Mouse (Mus musculus): ENCODE measurements around the gene Ccn5. TPM values are rescaled to one million over a fixed set of nuclear protein-coding genes. Genes with fewer than 3 reads are reported as not detected.

The Ccn5 gene
- total and polyA plus RNA-seq, 2 experiments from 2014 or later = 0.31 TPM; not detected in 1

DNA sequence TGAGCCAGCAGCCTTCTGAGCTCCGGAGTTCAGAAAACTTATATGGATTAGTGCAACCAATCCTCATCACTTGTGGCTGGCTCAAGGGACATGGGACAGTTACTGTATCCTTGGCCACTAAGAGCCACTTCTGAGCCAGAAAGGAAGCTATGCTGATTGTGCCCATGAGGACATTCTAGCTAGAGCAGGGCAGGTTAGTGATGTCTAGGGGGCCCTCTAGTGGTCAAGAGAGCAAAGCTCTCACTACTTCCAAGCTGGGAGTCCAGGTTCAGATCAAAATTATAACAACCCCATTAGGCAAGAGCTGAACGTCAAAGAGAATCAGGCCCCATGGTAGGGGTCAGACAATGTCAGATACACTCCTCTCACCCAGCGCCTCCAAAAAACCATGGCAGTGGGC, 33.0 kb upstream of the Ccn5 start:
- Histone ChIP-seq H3K4me2 (ENCODE audit: low read depth) (no peak overlapping the region), H3K27me3 (ENCODE audit: insufficient read depth, low read length) (no peaks in the 10 kb centered on the region), H3K4me1 (ENCODE audit: insufficient read depth) (no peaks in the 10 kb centered on the region), H3K9ac (no peak overlapping the region), H3K36me3 (ENCODE audit: insufficient read depth) (no peaks in the 10 kb centered on the region), H3K4me3 (ENCODE audit: low read depth, low read length) (no peak overlapping the region), H3K27ac (ENCODE audit: low read depth, low read length) (no peak overlapping the region), H3K9me3 (ENCODE audit: low read length) (no peaks in the 10 kb centered on the region)
- ATAC-seq = peak; percentile 56; the same call in 1 of the 2 replicates
- peak; percentile 63 for DNase-seq
- WGBS = 50% methylated on average over 3 of the region's 3 CpGs
- TF ChIP-seq CTCF (IDR thresholded peaks at IDR 0.05; ENCODE audit: low read depth) = peak; percentile 72

- peak; percentile 76 for TF ChIP-seq CTCF (IDR thresholded peaks at IDR 0.05; ENCODE audit: low read depth)
- H3K27me3 ChIP-seq (ENCODE audit: insufficient read depth, low read length) = no peaks in the 10 kb centered on the region
- H3K9me3 ChIP-seq (ENCODE audit: low read length) = no peaks in the 10 kb centered on the region
- H3K36me3 ChIP-seq (ENCODE audit: insufficient read depth) = no peaks in the 10 kb centered on the region
- 79% methylated on average over 4 of the region's 4 CpGs for WGBS
- H3K4me3 ChIP-seq (ENCODE audit: low read depth, low read length) = no peak overlapping the region
- H3K4me2 ChIP-seq (ENCODE audit: low read depth) = no peak overlapping the region
- H3K27ac ChIP-seq (ENCODE audit: low read depth, low read length) = no peak overlapping the region
- no peaks in the 10 kb centered on the region for H3K4me1 ChIP-seq (ENCODE audit: insufficient read depth)
- no peak overlapping the region for H3K9ac ChIP-seq
- ATAC-seq = 0 out of 2 replicates have a peak, but pooled peaks have one; percentile 29
- DNase-seq = peak; percentile 66
Measured at GRCm38 (mm10) chr2:163788484-163788883, 32.2 kb upstream of the Ccn5 start.

GRCm38 (mm10) chr2:163798411-163798810, 22.2 kb upstream of the Ccn5 start:
- Histone ChIP-seq H3K4me1 (ENCODE audit: insufficient read depth) (no peaks in the 10 kb centered on the region), H3K36me3 (ENCODE audit: insufficient read depth) (no peaks in the 10 kb centered on the region), H3K27ac (ENCODE audit: low read depth, low read length) (no peak overlapping the region), H3K4me2 (ENCODE audit: low read depth) (no peak overlapping the region), H3K27me3 (ENCODE audit: insufficient read depth, low read length) (no peaks in the 10 kb centered on the region), H3K9ac (no peak overlapping the region), H3K4me3 (ENCODE audit: low read depth, low read length) (no peak overlapping the region), H3K9me3 (ENCODE audit: low read length) (no peaks in the 10 kb centered on the region)
- WGBS = 66% methylated on average over 7 of the region's 7 CpGs
- no peak for DNase-seq
- no peak for TF ChIP-seq CTCF (IDR thresholded peaks at IDR 0.05; ENCODE audit: low read depth)
- no peak for ATAC-seq

DNA sequence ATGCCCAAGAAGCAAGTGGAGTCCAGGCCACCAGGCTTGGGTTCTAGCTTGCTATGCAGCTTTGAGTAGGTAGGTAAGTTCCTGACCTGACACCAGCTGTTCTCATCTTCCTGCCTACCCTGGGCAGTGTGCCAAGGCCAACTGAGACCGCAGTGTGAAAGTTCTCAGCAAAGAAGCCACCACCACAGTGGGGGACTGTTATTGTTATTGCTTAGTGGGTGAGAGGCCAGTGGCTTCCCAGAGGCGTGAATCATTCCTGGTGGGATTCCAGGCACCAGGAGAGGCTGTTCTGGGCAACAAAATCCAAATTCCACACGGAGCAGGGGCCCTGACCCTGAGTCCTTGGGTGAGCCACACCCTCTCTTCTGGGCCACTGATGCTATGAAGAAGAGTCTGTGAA, 19.8 kb upstream of the Ccn5 start:
- Histone ChIP-seq H3K4me3 (ENCODE audit: low read depth, low read length) (no peak overlapping the region), H3K9me3 (ENCODE audit: low read length) (no peaks in the 10 kb centered on the region), H3K9ac (no peak overlapping the region), H3K36me3 (ENCODE audit: insufficient read depth) (no peaks in the 10 kb centered on the region), H3K4me1 (ENCODE audit: insufficient read depth) (no peaks in the 10 kb centered on the region), H3K4me2 (ENCODE audit: low read depth) (no peak overlapping the region), H3K27ac (ENCODE audit: low read depth, low read length) (no peak overlapping the region), H3K27me3 (ENCODE audit: insufficient read depth, low read length) (no peaks in the 10 kb centered on the region)
- ATAC-seq = no peak
- 40% methylated on average over 3 of the region's 3 CpGs for WGBS
- TF ChIP-seq CTCF (IDR thresholded peaks at IDR 0.05; ENCODE audit: low read depth) = no peak
- DNase-seq = no peak

DNA sequence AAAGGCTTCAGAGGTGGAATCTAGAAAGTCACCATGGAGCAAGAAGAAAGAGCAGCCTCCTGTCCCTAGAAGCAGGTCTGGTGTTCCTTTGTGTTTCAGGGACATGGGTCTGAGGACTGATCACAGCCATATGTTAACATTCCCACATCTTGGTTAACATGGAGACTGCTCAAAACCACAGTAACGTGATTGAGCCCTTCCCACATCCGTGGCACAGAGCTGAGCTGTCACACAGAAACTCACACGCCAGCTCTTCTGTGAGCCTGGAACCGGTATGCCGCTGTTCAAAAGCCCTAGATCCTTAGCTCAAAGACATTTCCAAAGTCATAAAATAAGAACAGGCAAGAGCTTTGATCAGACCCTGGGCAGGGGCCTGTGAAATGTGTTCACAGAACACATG, 19.3 kb upstream of the Ccn5 start:
- H3K4me1 ChIP-seq (ENCODE audit: insufficient read depth) = no peaks in the 10 kb centered on the region
- 75% methylated on average over 5 of the region's 5 CpGs for WGBS
- no peak for DNase-seq
- no peak for TF ChIP-seq CTCF (IDR thresholded peaks at IDR 0.05; ENCODE audit: low read depth)
- H3K4me3 ChIP-seq (ENCODE audit: low read depth, low read length) = no peak overlapping the region
- H3K9ac ChIP-seq = no peak overlapping the region
- no peaks in the 10 kb centered on the region for H3K9me3 ChIP-seq (ENCODE audit: low read length)
- no peak for ATAC-seq
- H3K27ac ChIP-seq (ENCODE audit: low read depth, low read length) = no peak overlapping the region
- H3K36me3 ChIP-seq (ENCODE audit: insufficient read depth) = no peaks in the 10 kb centered on the region
- H3K27me3 ChIP-seq (ENCODE audit: insufficient read depth, low read length) = no peaks in the 10 kb centered on the region
- no peak overlapping the region for H3K4me2 ChIP-seq (ENCODE audit: low read depth)

- Histone ChIP-seq H3K9ac (no peak overlapping the region), H3K27ac (ENCODE audit: low read depth, low read length) (no peak overlapping the region), H3K4me2 (ENCODE audit: low read depth) (no peak overlapping the region), H3K36me3 (ENCODE audit: insufficient read depth) (no peaks in the 10 kb centered on the region), H3K27me3 (ENCODE audit: insufficient read depth, low read length) (no peaks in the 10 kb centered on the region), H3K4me1 (ENCODE audit: insufficient read depth) (no peaks in the 10 kb centered on the region), H3K9me3 (ENCODE audit: low read length) (no peaks in the 10 kb centered on the region), H3K4me3 (ENCODE audit: low read depth, low read length) (no peak overlapping the region)
- DNase-seq (no peak), ATAC-seq (no peak)
- no peak for TF ChIP-seq CTCF (IDR thresholded peaks at IDR 0.05; ENCODE audit: low read depth)
- WGBS = 88% methylated on average over 5 of the region's 5 CpGs
Measured at GRCm38 (mm10) chr2:163803838-163804237, 16.8 kb upstream of the Ccn5 start.

GRCm38 (mm10) chr2:163809166-163809565, 11.5 kb upstream of the Ccn5 start:
- ATAC-seq (no peak), DNase-seq (peak; percentile 44)
- no peak overlapping the region for H3K4me3 ChIP-seq (ENCODE audit: low read depth, low read length)
- no peak overlapping the region for H3K9ac ChIP-seq
- no peaks in the 10 kb centered on the region for H3K36me3 ChIP-seq (ENCODE audit: insufficient read depth)
- H3K9me3 ChIP-seq (ENCODE audit: low read length) = no peaks in the 10 kb centered on the region
- H3K4me1 ChIP-seq (ENCODE audit: insufficient read depth) = no peaks in the 10 kb centered on the region
- 68% methylated on average over 4 of the region's 4 CpGs for WGBS
- no peaks in the 10 kb centered on the region for H3K27me3 ChIP-seq (ENCODE audit: insufficient read depth, low read length)
- TF ChIP-seq CTCF (IDR thresholded peaks at IDR 0.05; ENCODE audit: low read depth) = no peak
- peak overlapping the region; percentile 59; the same call in 1 of the 2 replicates for H3K27ac ChIP-seq (ENCODE audit: low read depth, low read length)
- no peak overlapping the region for H3K4me2 ChIP-seq (ENCODE audit: low read depth)

All from forebrain, postnatal 0 days (tissue).